Mouse (Mus musculus) MEL (cell line): ENCODE measurements around the gene Macf1. TPM values are rescaled to one million over a fixed set of nuclear protein-coding genes. Genes with fewer than 3 reads are reported as not detected.

Experiments
- DNase-seq: peaks from one replicate; pipeline ENCODE4 v3.0.0; 2011; ENCODE audit warnings: low read depth, low spot score
- H3K27ac ChIP-seq: 2 replicates; pipeline ENCODE4 v1.5.1; 2012; ENCODE audit warnings: low read depth, mild to moderate bottlenecking, control low read depth, low read length, moderate library complexity; ENCODE audit not compliant: control insufficient read depth
- H3K27me3 ChIP-seq, 2 experiments: fragments of 150-350 bp in 1 of 2; sonication (generic) in 1 of 2; 2 replicates each; pipeline ENCODE4 v1.6.1; 2012; ENCODE audit warnings: low read length in 2 of 2, mild to moderate bottlenecking in 2 of 2, improper control_type of control experiment in 1 of 2, moderate library complexity in 1 of 2; ENCODE audit not compliant: insufficient read depth in 2 of 2, control insufficient read depth in 1 of 2
- H3K36me3 ChIP-seq, 2 experiments: 2 replicates each; pipeline ENCODE4 v1.6.1; 2012 to 2014; ENCODE audit warnings: low read length in 2 of 2, improper control_type of control experiment in 1 of 2, inconsistent platforms in 1 of 2, mild to moderate bottlenecking in 1 of 2; ENCODE audit not compliant: insufficient read depth in 2 of 2, control insufficient read depth in 1 of 2
- H3K4me1 ChIP-seq, 2 experiments: fragments of 150-350 bp in 1 of 2; sonication (generic) in 1 of 2; 2 replicates each; pipeline ENCODE4 v1.6.1; 2012; ENCODE audit warnings: low read length in 2 of 2, improper control_type of control experiment in 1 of 2, mild to moderate bottlenecking in 1 of 2; ENCODE audit not compliant: insufficient read depth in 2 of 2, control insufficient read depth in 1 of 2
- H3K4me3 ChIP-seq, 2 experiments: fragments of 150-350 bp in 1 of 2; sonication (generic) in 1 of 2; 2 replicates each; pipeline ENCODE4 v1.5.1; 2012; ENCODE audit warnings: low read depth in 2 of 2, low read length in 2 of 2, mild to moderate bottlenecking in 2 of 2, moderate library complexity in 2 of 2, control low read depth in 1 of 2, improper control_type of control experiment in 1 of 2; ENCODE audit not compliant: control insufficient read depth in 1 of 2, insufficient read depth in 1 of 2
- H3K79me2 ChIP-seq: 2 replicates; pipeline ENCODE4 v1.6.1; 2012; ENCODE audit warnings: mild to moderate bottlenecking, low read length, moderate library complexity; ENCODE audit not compliant: control insufficient read depth, poor library complexity, insufficient read depth
- H3K9ac ChIP-seq: 2 replicates; pipeline ENCODE4 v1.6.1; 2012; ENCODE audit warnings: low read depth, mild to moderate bottlenecking, control low read depth, low read length, moderate library complexity; ENCODE audit not compliant: control insufficient read depth, poor library complexity, severe bottlenecking
- H3K9me3 ChIP-seq: fragments of 150-350 bp; sonication (generic); replicated peaks from 2 replicates; pipeline ENCODE4 v1.6.1; 2012; ENCODE audit warnings: mild to moderate bottlenecking, low read length, improper control_type of control experiment, moderate library complexity; ENCODE audit not compliant: insufficient read depth
- BHLHE40 ChIP-seq: IDR thresholded peaks from 2 replicates; pipeline ENCODE4 v1.6.1; 2012; ENCODE audit warnings: low read depth, mild to moderate bottlenecking, inconsistent platforms, low read length, improper control_type of control experiment, borderline replicate concordance
- CTCF ChIP-seq, 3 experiments: IDR thresholded peaks in 2 of 3; conservative IDR thresholded peaks in 1 of 3; 2 replicates each; pipeline ENCODE4 v1.5.1; 2011 to 2012; ENCODE audit warnings: low read length in 3 of 3, low read depth in 2 of 3, mild to moderate bottlenecking in 2 of 3, improper control_type of control experiment in 1 of 3, inconsistent platforms in 1 of 3, mixed read lengths in 1 of 3, moderate library complexity in 1 of 3; ENCODE audit not compliant: control insufficient read depth in 1 of 3, insufficient read depth in 1 of 3, poor library complexity in 1 of 3, severe bottlenecking in 1 of 3
- E2F4 ChIP-seq: IDR thresholded peaks from 2 replicates; pipeline ENCODE4 v1.6.1; 2011; ENCODE audit warnings: low read depth, low read length, improper control_type of control experiment, borderline replicate concordance
- EP300 ChIP-seq, 2 experiments: IDR thresholded peaks; 2 replicates each; pipeline ENCODE4 v1.6.1; 2011; ENCODE audit warnings: improper control_type of control experiment in 2 of 2, low read length in 2 of 2, low read depth in 1 of 2, mild to moderate bottlenecking in 1 of 2
- GABPA ChIP-seq: IDR thresholded peaks from 2 replicates; pipeline ENCODE4 v1.6.1; 2012; ENCODE audit warnings: low read depth, mild to moderate bottlenecking, inconsistent platforms, low read length, improper control_type of control experiment, moderate library complexity
- HCFC1 ChIP-seq: IDR thresholded peaks from 2 replicates; pipeline ENCODE4 v1.6.1; 2012; ENCODE audit warnings: low read depth, mild to moderate bottlenecking, inconsistent platforms, low read length, improper control_type of control experiment, moderate library complexity
- JUND ChIP-seq: IDR thresholded peaks from 2 replicates; pipeline ENCODE4 v1.6.1; 2011; ENCODE audit warnings: low read depth, mild to moderate bottlenecking, improper control_type of control experiment, low read length
- MAFK ChIP-seq: IDR thresholded peaks from 2 replicates; pipeline ENCODE4 v1.6.1; 2011; ENCODE audit warnings: low read depth, mild to moderate bottlenecking, low read length, improper control_type of control experiment, borderline replicate concordance
- MAX ChIP-seq: IDR thresholded peaks from 2 replicates; pipeline ENCODE4 v1.6.1; 2011; ENCODE audit warnings: low read length, improper control_type of control experiment
- MAZ ChIP-seq: IDR thresholded peaks from 2 replicates; pipeline ENCODE4 v1.6.1; 2012; ENCODE audit warnings: low read depth, mild to moderate bottlenecking, inconsistent platforms, low read length, improper control_type of control experiment
- MEF2A ChIP-seq: IDR thresholded peaks from 2 replicates; pipeline ENCODE4 v1.6.1; 2014; ENCODE audit warnings: low read depth, mild to moderate bottlenecking, inconsistent platforms, low read length, improper control_type of control experiment; ENCODE audit not compliant: poor library complexity, insufficient replicate concordance, severe bottlenecking; ENCODE audit errors: extremely low read depth
- MXI1 ChIP-seq: IDR thresholded peaks from 2 replicates; pipeline ENCODE4 v1.6.1; 2011; ENCODE audit warnings: mild to moderate bottlenecking, low read depth, low read length, improper control_type of control experiment
- MYB ChIP-seq: IDR thresholded peaks from 2 replicates; pipeline ENCODE4 v1.6.1; 2011; ENCODE audit warnings: mild to moderate bottlenecking, low read depth, low read length, improper control_type of control experiment
- MYC ChIP-seq: IDR thresholded peaks from 2 replicates; pipeline ENCODE4 v1.6.1; 2011; ENCODE audit warnings: low read depth, mild to moderate bottlenecking, low read length, improper control_type of control experiment, moderate library complexity
- NELFE ChIP-seq: IDR thresholded peaks from 2 replicates; pipeline ENCODE4 v1.6.1; 2011; ENCODE audit warnings: low read depth, low read length, improper control_type of control experiment
- POLR2A ChIP-seq, 2 experiments: IDR thresholded peaks; 2 replicates each; pipeline ENCODE4 v1.6.1; 2011 to 2012; ENCODE audit warnings: low read length in 2 of 2, mild to moderate bottlenecking in 2 of 2, control low read depth in 1 of 2, improper control_type of control experiment in 1 of 2, low read depth in 1 of 2, moderate library complexity in 1 of 2; ENCODE audit not compliant: control insufficient read depth in 1 of 2, insufficient read depth in 1 of 2, poor library complexity in 1 of 2
- POLR2AphosphoS2 ChIP-seq: IDR thresholded peaks from 2 replicates; pipeline ENCODE4 v1.6.1; 2011; ENCODE audit warnings: low read length, improper control_type of control experiment
- POLR2AphosphoS5 ChIP-seq: IDR thresholded peaks from 2 replicates; pipeline ENCODE4 v1.6.1; 2012; ENCODE audit warnings: low read depth, borderline replicate concordance, mild to moderate bottlenecking, inconsistent platforms, low read length, moderate library complexity, mixed read lengths
- RAD21 ChIP-seq: IDR thresholded peaks from 2 replicates; pipeline ENCODE4 v1.6.1; 2011; ENCODE audit warnings: mild to moderate bottlenecking, low read depth, low read length, improper control_type of control experiment
- RCOR1 ChIP-seq: IDR thresholded peaks from 2 replicates; pipeline ENCODE4 v1.6.1; 2012; ENCODE audit warnings: low read depth, mild to moderate bottlenecking, inconsistent platforms, low read length, improper control_type of control experiment
- SIN3A ChIP-seq: IDR thresholded peaks from 2 replicates; pipeline ENCODE4 v1.6.1; 2012; ENCODE audit warnings: low read length, improper control_type of control experiment, inconsistent platforms
- TAL1 ChIP-seq: IDR thresholded peaks from 2 replicates; pipeline ENCODE4 v1.6.1; 2012; ENCODE audit warnings: mild to moderate bottlenecking, inconsistent platforms, low read length, moderate library complexity, mixed read lengths
- TCF12 ChIP-seq: IDR thresholded peaks from 2 replicates; pipeline ENCODE4 v1.6.1; 2014; ENCODE audit warnings: low read depth, mild to moderate bottlenecking, inconsistent platforms, low read length, improper control_type of control experiment, moderate library complexity
- UBTF ChIP-seq: IDR thresholded peaks from 2 replicates; pipeline ENCODE4 v1.6.1; 2012; ENCODE audit warnings: low read depth, mild to moderate bottlenecking, inconsistent platforms, low read length, improper control_type of control experiment, moderate library complexity, borderline replicate concordance; ENCODE audit not compliant: insufficient read depth
- USF2 ChIP-seq, 2 experiments: IDR thresholded peaks; 2 replicates each; pipeline ENCODE4 v1.6.1; 2011 to 2012; ENCODE audit warnings: improper control_type of control experiment in 2 of 2, low read length in 2 of 2, borderline replicate concordance in 1 of 2, inconsistent platforms in 1 of 2, low read depth in 1 of 2, mild to moderate bottlenecking in 1 of 2; ENCODE audit not compliant: insufficient read depth in 1 of 2
- ZKSCAN1 ChIP-seq: IDR thresholded peaks from 2 replicates; pipeline ENCODE4 v1.6.1; 2012; ENCODE audit warnings: low read depth, mild to moderate bottlenecking, inconsistent platforms, low read length, improper control_type of control experiment, moderate library complexity
- ZNF384 ChIP-seq: IDR thresholded peaks from 2 replicates; pipeline ENCODE4 v1.6.1; 2012; ENCODE audit warnings: low read depth, mild to moderate bottlenecking, inconsistent platforms, low read length, improper control_type of control experiment
- polyA plus RNA-seq, 2 experiments: library from polyadenylated mRNA; stranded (reverse) in 1 of 2; unstranded in 1 of 2; fragments of >175 nt in 1 of 2; fragments of >200 nt in 1 of 2; gene quantifications; 2 replicates each; pipeline versions ENCODE4 v1.2.1 to v1.2.4; 2012; ENCODE audit warnings: low replicate concordance in 2 of 2, low read depth in 1 of 2; ENCODE audit not compliant: insufficient read length in 2 of 2, insufficient read depth in 1 of 2, missing spikeins in 1 of 2
- total RNA-seq: library from RNA; depleted of rRNA; stranded (reverse); fragments of 300-350 nt; gene quantifications from 2 replicates; pipeline ENCODE4 v1.2.3, GENCODE M21; 2012

Gene Macf1
- total and polyA plus RNA-seq, 3 experiments = 18.5 to 71.4 (median 60.8) TPM

- no peak overlapping the region for H3K9ac ChIP-seq
- no peaks in the 10 kb centered on the region for H3K79me2 ChIP-seq
- 0 out of 2 replicates have a peak, but pooled peaks have one; percentile 37 for TF ChIP-seq SIN3A
- peak; percentile 18 to 45; a peak in 2 of 4 replicates for TF ChIP-seq EP300 (IDR thresholded peaks at IDR 0.05; ENCODE audit: low read depth in 1 of 2, low read length in 2 of 2)
- TF ChIP-seq POLR2AphosphoS2 = no peak
- H3K4me3 ChIP-seq = no peak overlapping the region
- no peaks in the 10 kb centered on the region for H3K9me3 ChIP-seq
- no peaks in the 10 kb centered on the region for H3K27me3 ChIP-seq
- H3K27ac ChIP-seq = peak overlapping the region; percentile 38
- DNase-seq = peak; percentile 55
- peaks cover 2 to 13% of the 10 kb centered on the region in 2 experiments; a peak in 3 of 4 replicates for H3K4me1 ChIP-seq
- H3K36me3 ChIP-seq = peaks cover 0 to 16% of the 10 kb centered on the region in 2 experiments; a peak in 2 of 4 replicates
Measured at GRCm38 (mm10) chr4:123577469-123578088, 106.6 kb downstream of the Macf1 start.

GRCm38 (mm10) chr4:123572434-123573336, 111.5 kb downstream of the Macf1 start:
- peak overlapping the region; percentile 75 for H3K27ac ChIP-seq
- peak; percentile 70 for DNase-seq
- H3K9me3 ChIP-seq = no peaks in the 10 kb centered on the region
- peak overlapping the region; percentile 49 to 64 for H3K4me3 ChIP-seq
- H3K27me3 ChIP-seq = no peaks in the 10 kb centered on the region
- H3K4me1 ChIP-seq = peaks cover 5 to 12% of the 10 kb centered on the region in 2 experiments; a peak in 3 of 4 replicates
- peaks cover 2% of the 10 kb centered on the region; the same call in 1 of the 2 replicates for H3K79me2 ChIP-seq
- peak overlapping the region; percentile 63 for H3K9ac ChIP-seq
- peaks cover 0 to 16% of the 10 kb centered on the region in 2 experiments; a peak in 2 of 4 replicates for H3K36me3 ChIP-seq
- TF ChIP-seq MAX (no peak), NELFE (no peak; the same call in 1 of the 2 replicates), GABPA (no peak), MYB (no peak), CTCF (IDR thresholded peaks at IDR 0.05 in 2 of 3, conservative IDR thresholded peaks at IDR 0.05 in 1 of 3; ENCODE audit: control insufficient read depth in 1 of 3, insufficient read depth in 1 of 3, low read depth in 2 of 3, low read length in 3 of 3, poor library complexity in 1 of 3, severe bottlenecking in 1 of 3) (no peak), POLR2AphosphoS5 (no peak), ZKSCAN1 (no peak), HCFC1 (peak; percentile 19; the same call in 1 of the 2 replicates), RAD21 (no peak), TCF12 (no peak), MAFK (no peak), E2F4 (no peak), POLR2A (IDR thresholded peaks at IDR 0.05; ENCODE audit: control insufficient read depth in 1 of 2, insufficient read depth in 1 of 2, low read depth in 1 of 2, low read length in 2 of 2, poor library complexity in 1 of 2) (peak in 1 of 2 experiments; percentile 43; a peak in 2 of 4 replicates), POLR2AphosphoS2 (no peak), JUND (no peak), MYC (no peak), RCOR1 (no peak), ZNF384 (no peak), TAL1 (peak; percentile 18; the same call in 1 of the 2 replicates), MEF2A (no peak), MXI1 (0 out of 2 replicates have a peak, but pooled peaks have one; percentile 11), MAZ (0 out of 2 replicates have a peak, but pooled peaks have one; percentile 39), UBTF (no peak), USF2 (IDR thresholded peaks at IDR 0.05; ENCODE audit: borderline replicate concordance in 1 of 2, insufficient read depth in 1 of 2, low read depth in 1 of 2, low read length in 2 of 2) (no peak), BHLHE40 (no peak)
